Mouse (Mus musculus): ENCODE data around the gene Plekho2. TPM values are rescaled to one million over a fixed set of nuclear protein-coding genes. Genes with fewer than 3 reads are reported as not detected.

The Plekho2 gene
- polyA plus RNA-seq, 1 experiment from 2014 or later, result 14.9 TPM

Other genes with a start within 250 kb of the Plekho2 start
- gene Pdcd7, start 233.9 kb downstream of the Plekho2 start, polyA plus RNA-seq (2016; fragmentation: Nextera tagmentation; extraction: Ambion mirVana), result 9.5 and 9.9 TPM in 2 replicates
- 0.11 TPM in 1 of 2 replicates, not detected in the other for gene Ubap1l, start 219.0 kb downstream of the Plekho2 start, polyA plus RNA-seq (2016; fragmentation: Nextera tagmentation; extraction: Ambion mirVana)
- 2.0 and 2.8 TPM in 2 replicates for gene Kbtbd13, start 188.4 kb downstream of the Plekho2 start, polyA plus RNA-seq (2016; fragmentation: Nextera tagmentation; extraction: Ambion mirVana)
- 3.0 and 3.7 TPM in 2 replicates for gene Rasl12, start 181.5 kb downstream of the Plekho2 start, polyA plus RNA-seq (2016; fragmentation: Nextera tagmentation; extraction: Ambion mirVana)
- gene Slc51b, start 157.1 kb downstream of the Plekho2 start, polyA plus RNA-seq (2016; fragmentation: Nextera tagmentation; extraction: Ambion mirVana), result not detected in 2 replicates
- gene Mtfmt, start 144.3 kb downstream of the Plekho2 start, polyA plus RNA-seq (2016; fragmentation: Nextera tagmentation; extraction: Ambion mirVana), result 17.5 and 17.9 TPM in 2 replicates
- gene Spg21, start 119.1 kb downstream of the Plekho2 start, polyA plus RNA-seq (2016; fragmentation: Nextera tagmentation; extraction: Ambion mirVana), result 61.3 and 62.9 TPM in 2 replicates
- not detected in 2 replicates for gene Ankdd1a, start 59.8 kb downstream of the Plekho2 start, polyA plus RNA-seq (2016; fragmentation: Nextera tagmentation; extraction: Ambion mirVana)
- 12.4 and 14.4 TPM in 2 replicates for gene Pif1, start 7.1 kb upstream of the Plekho2 start, polyA plus RNA-seq (2016; fragmentation: Nextera tagmentation; extraction: Ambion mirVana)
- gene Rbpms2, start 49.6 kb upstream of the Plekho2 start, polyA plus RNA-seq (2016; fragmentation: Nextera tagmentation; extraction: Ambion mirVana), result 132 and 135 TPM in 2 replicates
- 239 and 245 TPM in 2 replicates for gene Oaz2, start 88.0 kb upstream of the Plekho2 start, polyA plus RNA-seq (2016; fragmentation: Nextera tagmentation; extraction: Ambion mirVana)
- gene Zfp609, start 247.5 kb upstream of the Plekho2 start, polyA plus RNA-seq (2016; fragmentation: Nextera tagmentation; extraction: Ambion mirVana), result 7.1 and 7.6 TPM in 2 replicates

All from heart, embryonic 12.5 days (tissue).